Mouse (Mus musculus) heart, adult 9 months (tissue): ENCODE results near the gene Pgd.
"Not testable (repeated sequence)": the region's sequence is repeated elsewhere in the genome, so short reads cannot be mapped to it uniquely, and the experiment has no call there.

Experiments
- DNase-seq, 2 experiments: peaks; one replicate each; pipeline ENCODE4 v3.0.0; 2022; ENCODE audit warnings: low spot score in 2 of 2

The Pgd gene

DNA sequence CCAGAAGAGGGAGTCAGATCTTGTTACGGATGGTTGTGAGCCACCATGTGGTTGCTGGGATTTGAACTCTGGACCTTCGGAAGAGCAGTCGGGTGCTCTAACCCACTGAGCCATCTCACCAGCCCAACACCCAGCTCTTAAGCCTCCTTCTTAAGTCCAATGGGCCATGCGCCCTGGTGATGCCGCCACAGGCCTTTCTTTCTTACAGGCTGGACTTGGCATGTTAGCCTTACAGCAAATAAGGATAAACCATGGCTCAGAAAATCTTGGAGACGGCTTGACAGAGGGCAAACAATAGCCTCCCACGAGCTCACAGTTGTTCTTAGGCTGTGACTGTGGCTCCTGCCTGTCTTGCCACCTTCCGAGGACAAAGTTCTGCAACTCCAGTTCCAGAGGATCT is 3.4 kb upstream of the Pgd start:
- DNase-seq = not testable (repeated sequence)

DNA sequence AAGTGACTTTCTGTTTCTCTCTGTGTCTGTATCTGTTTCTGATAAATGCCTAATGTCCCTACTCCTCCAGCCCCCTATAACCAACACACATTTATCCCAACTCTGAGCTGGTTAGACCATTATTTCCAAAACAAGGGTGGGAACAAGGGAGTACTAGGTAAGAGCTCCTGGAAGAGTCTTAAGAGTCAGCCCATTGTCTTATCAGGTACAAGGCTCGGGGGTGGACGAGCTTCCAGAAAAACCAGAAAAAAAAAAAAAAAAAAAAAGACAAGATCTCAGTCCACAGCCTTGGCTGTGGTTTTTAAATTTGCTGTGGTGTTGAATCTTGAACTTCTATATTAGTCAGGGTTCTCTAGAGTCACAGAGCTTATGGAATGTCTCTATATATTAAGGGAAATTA is 1.4 kb upstream of the Pgd start:
- no peak for DNase-seq

DNA sequence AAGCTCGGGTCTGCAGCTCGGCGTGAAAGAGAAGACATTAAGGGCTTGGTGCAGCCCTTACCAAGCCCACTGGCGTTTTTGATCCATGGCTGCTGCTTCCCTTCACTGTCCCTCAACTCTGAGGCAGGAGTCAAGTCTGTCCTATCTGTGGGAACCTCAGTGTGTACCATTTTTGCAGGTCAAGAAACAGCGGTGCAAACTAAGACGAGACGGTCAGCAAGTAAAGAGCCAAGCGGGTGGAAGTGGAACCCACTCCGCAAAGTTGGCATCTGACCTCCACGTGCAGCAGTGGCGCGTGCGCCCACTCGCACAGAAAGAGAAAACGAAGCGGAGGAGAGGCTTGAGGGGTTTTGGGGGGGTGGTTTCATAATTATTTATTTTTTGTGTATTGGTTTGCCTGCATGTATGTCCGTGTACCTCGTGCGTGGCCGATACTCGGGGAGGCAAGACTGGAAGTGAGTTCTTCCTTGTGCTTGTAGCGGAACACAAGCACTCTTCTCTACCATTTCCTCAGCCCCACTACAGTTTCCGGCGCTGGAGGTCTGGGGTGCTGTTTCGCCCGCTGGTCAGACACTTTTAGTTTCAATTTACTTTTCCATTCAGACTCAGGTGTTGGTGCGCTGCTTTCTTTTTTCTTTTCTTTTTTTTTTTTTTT is 513 bp upstream of the Pgd start:
- peak; percentile 43 to 46 for DNase-seq

DNA sequence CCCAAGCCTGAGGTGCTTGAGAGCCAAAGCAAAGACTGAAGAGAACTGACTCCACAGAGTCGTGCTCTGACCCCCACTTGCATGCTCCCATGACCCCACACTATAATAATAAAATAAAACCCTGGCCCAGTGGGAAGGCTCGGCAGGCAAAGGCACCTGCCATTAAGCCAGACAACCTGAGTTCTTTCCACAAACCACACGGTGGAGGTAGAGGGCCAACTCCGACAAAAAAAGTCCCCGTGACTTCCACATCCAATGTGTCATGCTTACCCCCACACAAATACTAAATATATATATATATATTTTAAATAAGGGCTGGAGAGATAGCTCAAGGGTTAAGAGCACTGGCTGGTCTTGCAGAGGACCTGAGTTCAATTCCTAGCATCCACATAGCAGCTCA is 2.4 kb downstream of the Pgd start:
- no peak for DNase-seq

DNA sequence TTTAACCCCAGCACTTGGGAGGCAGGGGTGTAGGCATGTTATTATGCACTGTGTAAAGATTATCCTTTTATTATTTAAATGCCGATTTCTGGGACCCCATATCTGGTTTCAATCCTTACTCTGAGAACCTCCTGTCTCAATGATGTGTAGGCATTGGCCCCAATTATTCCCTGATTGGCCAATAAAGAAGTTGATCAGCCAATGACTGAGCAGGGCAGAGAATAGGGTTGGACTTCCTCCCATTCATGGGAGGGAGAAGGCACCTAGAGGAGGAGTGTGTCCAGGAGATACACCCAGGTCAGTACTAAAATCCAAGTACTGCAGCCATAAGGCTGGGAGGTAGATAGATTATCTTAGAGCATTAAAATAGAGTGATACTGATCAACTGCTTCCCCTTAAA is 3.4 kb downstream of the Pgd start:
- DNase-seq = no peak

DNA sequence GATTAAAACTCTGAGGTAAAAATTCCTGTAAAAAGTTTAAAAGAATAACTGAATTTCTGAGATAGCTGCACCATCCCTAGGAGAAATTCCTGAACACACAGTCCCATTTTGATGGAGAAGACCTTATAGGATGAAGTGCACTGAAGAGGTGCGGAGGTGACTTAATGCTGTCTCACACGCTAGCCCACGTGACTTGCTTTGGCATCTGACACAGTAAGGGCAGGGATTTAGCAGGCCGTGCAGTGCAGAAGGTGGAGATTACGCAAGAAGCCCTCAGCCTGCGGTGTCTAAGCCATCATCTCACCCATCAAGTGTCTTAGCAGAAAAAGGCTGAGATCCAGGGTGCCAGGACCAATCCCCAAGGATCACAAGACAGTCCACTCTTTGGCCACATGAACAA is 5.4 kb downstream of the Pgd start:
- DNase-seq = no peak

DNA sequence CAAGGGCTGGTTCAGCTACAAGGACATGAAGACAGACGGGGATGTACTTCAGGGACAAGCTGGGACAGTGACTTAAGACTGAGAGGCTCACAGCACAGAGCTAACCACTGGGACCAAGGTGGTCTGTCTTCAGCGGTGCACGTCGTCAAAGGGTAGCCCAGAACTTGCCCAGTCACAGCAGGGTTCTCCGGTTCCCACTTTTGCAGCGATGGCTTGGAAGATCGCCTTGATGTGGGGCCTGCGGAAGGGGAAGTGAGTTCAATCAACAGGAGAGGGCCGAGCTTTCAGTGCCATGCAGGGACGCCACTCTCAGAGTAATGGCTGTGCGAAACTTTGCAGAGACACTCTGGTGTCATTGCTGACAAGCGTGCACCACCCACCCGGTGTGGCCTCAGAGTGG is 6.7 kb downstream of the Pgd start:
- no peak for DNase-seq

DNA sequence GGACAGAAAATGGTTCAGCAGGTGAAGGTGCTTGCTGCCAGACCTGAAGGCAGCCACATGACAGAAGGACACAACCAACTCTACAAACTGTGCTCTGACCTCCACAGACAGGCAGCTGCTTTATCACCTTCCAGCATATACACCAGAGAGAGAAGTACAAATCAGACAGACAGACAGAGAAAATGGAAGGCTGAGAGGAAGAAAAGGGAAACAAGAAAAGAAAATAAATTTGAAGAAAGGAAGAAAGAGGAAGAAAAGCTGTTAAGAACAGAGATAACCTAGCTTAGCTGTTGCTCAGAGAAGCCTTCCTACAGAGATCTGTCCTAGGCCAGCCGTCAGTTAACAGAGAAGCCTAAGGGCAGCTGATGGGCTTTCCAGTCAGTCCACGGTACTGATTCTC is 7.4 kb downstream of the Pgd start:
- no peak for DNase-seq

DNA sequence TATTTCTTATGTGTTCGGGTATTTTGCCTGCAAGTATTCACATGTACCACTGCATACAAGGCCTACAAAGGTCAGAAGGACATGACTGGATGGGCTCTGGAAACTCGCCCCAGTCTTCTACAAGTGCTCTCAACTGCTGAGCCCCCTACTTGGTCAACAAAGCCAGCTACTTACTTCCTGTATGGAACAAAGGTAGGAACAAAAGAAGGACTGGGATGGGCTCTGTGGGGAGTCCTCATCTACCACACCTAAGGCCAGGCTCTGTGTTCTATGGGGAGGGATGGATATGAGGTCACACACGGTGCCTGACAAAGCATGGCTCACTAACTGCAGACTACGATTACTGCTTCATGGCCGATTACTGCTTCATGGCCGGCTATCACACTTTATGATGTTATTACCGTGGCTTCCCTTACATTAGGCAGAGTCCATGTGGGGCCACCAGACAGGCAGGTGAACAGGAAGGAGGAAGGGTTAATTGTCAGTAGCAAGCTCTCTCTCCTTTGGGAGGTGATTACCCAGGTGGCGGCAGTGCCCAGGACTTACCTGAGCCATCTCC is 9.1 kb downstream of the Pgd start:
- DNase-seq = no peak

DNA sequence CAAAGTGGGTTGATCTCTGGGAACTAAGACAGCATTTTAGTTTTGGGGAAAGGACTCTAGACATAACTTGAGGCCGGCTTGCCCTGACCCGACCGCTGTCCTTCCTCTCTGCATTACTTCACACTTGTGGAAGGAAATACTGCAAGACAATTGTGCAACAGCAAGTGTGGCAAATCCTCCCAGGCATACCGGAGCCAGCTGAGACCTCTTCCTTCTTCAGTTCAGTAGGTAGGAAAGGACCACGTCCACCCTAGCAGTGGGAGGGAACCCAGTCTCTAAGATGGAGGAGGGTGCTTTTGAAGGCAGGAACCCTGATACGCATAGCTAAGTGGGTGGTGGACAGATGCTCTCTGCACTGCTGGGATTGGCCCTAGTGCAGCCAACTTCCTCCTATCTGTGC is 10.9 kb downstream of the Pgd start:
- no peak for DNase-seq

DNA sequence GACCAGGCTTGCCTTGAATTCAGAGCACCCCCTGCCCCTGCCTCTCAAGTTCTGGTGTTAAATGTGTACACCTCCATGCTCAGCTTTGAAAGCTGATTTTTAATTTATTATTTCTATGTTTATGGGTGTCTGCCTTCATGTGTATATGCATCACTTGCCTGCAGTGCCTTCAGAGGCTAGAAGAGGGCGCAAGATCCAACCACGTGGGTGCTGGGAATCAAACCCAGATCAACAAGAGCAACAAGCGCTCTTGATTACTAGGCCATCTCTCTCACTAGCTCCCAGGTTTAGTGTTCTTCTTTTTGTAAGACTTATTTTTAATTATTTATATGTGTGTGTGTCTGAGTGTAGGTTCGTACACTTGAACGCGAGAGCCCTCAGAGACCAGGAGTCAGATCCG is 11.7 kb downstream of the Pgd start:
- DNase-seq = no peak

DNA sequence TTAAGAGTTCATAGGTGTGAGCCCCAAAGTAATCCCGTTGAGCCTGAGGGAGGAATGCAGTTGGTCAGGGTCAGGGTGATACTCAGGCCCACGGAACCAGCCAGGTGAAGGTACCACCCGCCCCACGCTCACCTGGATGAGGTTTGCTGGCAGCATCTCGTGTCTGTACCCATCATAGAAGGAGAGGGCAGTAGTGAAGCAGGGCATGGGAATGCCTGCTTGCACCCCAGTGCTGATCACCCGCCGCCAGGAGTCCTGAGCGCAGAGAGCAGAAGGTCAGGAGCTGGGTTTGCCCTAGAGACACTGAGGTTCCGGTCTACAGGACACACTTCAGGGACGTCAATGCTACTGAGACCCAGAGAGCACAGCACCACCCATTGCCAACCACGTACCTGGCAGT is 15.8 kb downstream of the Pgd start:
- DNase-seq = no peak

DNA sequence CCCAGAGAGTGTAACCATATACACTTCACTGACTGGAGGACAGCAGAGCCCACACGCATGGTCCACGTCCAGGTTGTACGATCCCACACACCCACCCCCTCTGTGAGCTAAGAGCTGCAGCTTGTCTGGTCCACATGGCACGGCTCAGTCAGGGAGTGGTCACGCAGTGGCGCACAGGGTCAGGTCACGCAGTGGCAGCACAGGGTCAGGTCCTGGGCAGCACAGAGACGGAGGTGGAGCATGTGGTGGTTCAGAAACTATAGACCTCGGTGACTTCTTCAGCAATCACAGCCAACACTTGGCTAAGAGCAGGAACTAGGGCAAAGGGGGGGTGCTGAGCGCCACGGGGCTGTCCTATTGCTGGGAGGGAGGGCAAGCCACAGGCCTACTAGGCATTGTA is 16.3 kb downstream of the Pgd start:
- DNase-seq = no peak

DNA sequence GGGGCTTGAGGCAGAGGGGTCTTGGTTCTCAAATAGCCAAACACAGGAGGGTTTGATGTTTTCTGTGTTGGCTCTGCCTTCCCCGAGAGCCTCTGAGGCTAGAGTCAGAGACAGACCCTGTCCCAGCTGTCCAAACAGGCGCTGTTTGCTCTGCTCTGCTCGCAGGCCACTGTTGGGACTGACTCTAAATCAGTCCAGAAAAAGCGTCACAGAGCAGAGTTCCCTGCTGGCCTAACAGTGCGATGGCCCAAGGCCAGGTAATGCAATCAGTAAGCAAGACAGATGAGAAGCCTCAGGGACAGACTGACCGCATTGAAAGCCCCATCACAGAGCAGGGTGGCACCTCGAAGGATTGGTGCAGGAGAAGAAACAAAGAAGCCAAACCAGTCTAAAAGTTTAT is 17.0 kb downstream of the Pgd start:
- peak in 1 of 2 experiments; percentile 37 for DNase-seq

DNA sequence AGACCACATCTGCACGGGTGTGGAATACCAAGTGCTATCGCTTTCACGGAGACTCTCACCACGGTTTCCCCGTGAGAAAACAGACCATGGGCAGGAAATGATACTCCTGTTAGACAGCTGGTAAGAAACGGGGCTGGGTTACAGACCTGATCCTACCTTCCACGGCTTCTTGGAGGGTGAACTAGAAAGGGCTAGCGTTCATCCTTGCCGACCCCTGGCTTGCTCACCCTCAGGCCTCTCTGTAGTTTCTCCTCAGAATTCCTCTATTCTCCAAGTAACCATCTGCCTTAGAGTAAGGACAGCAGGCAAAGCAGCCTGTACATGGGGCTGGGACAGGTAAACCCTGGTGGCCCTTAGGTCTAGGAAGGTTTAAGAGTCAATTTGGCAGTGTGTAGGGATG is 17.4 kb downstream of the Pgd start:
- no peak for DNase-seq

DNA sequence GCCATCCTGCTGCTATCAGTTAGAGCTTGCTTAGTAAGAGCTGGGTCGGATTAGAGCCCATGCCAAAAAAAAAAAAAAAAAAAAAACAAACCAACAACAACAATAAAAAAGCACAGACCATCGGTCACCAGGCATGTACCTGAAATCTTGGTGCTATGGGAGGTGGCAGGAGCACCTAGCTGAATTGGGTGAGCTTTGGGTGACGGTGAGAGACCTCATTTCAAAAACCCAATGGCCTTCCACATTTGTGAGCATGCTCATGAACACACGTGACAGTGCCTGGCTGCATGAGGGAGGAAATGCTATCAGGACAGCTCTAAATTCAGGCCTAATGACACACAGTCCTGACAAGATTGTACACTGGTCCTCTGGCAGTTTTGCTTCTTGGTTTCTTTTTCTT is 18.5 kb downstream of the Pgd start:
- no peak for DNase-seq

DNA sequence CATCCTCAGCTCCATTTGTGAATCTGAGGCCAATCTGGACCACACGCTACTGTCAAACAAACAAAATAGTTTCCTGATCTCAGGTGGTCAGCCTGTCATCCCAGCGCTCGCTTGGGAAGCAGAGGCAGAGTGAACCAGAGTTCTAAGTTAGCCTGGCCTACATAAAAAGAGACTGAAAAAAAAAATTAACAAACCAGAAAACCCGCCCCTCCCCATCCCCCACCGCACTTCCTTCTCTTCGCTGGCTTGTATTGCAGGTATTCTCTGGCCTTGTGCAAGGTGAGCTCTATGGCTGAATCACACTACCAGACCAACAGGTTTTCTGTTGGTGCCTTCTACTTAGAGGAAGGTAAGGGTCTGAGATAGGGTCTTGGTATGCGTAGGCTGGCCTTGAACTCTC is 19.0 kb downstream of the Pgd start:
- DNase-seq = no peak

DNA sequence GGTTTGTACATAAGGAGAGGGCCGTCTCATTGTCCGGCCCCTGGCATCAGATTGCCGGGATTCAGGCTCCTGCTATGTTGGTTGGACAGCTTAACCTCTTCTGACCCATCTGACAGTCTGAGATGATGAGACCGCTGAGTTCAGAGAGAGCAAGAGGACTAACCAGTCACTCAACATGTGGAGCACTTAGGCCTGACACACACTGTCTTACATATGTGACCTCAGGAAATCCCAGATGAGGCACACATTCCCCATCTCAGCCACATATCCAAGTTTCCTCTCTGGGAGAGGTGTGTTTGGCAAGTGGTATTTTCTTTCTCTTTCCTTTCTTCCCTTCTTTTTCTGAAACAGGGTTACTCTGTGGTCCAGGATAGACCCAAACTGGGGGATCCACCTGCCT is 21.4 kb downstream of the Pgd start:
- DNase-seq = no peak

DNA sequence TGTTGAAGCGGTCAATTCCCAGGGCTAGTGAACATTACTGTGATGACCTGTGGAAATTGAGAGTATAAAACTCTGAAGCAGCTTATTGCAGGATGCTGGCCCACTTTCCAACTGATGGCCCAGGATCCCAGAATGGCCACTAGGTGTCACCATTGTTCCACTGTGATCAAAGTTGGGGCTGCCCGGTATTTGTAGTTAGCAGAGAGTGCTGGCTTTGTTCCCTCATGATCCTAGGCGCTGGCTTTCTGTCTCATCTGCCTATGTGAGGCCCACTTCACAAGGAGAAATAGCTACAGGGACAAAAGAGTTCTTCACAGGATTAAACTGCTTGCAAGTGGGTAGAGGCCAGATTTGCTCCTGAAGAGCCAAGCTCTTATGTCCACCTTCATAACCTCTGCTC is 22.1 kb downstream of the Pgd start:
- DNase-seq = peak; percentile 64 to 82

DNA sequence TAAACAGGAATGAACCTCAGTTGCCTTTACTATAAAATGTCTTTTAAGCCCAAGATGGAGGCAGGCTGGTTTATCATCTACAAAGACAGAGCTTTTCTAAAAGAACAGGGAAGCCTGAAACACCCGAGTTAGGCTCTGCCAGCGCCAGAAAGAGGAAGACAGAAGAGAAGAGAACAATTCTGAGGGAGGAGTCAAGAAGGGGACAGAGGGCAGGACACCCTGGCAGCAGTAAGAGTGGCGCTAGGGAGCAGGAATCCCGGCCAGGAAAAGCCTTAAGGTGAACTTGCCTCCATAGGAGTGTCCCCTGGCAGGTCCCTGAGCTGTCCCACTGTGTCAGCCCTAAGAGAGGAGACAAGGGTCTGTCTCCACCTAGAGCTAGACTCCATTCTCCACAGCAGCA is 23.0 kb downstream of the Pgd start:
- DNase-seq = no peak

DNA sequence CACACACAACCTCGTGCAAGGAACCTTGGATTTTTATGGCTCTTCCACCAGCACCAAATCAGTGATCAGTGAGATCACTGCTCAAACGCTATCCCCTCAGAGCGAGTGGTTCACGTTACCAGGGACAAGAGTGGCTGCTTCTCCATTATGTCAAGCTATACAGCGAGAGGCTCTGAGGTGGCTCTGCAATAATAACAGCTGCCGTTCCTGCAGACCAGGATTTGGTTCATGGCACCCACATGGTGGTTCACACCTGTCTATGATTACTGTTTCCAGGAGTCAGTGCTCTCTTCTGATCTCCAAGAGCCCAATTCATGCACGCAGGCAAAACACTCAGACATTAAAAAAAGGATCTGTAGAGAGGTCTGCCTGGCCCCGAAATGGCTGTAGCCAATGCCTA is 28.1 kb downstream of the Pgd start:
- no peak for DNase-seq

DNA sequence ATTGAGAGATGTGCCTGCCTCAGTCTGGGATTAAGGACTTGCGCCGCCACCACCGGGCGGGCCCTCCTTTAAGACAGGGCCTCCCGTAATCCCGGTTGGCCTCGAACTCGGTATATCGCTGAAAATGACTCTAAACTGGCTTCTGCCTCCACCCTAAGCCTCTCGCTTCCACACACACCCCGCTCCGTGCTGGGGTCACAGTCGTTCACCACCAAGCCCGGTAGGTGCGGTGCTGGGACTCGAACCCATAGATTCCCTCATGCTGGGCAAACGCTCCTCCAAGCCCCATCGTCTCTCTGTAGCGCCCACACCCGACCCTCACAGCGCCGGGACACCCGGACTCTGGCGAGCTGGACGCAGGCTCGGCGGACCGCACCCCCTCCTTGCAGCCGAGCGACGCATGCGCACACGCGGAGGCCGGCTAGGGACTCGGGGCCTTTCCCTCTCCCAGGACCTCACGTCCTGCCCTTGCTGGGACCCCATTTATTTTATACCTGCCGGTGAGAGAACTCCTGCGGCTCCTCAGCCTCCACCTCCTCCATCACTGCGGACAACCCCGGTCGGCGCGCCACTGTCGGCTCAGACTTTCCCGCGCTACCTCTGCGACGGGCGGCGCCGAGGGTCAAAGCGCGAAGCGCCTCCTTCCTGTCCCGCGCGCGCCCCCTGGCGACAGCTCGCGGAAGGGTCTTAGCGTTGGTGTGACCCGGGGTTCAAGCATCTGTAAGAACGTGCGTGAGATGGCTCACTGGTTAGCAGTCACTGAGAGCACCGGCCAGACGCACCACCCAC is 29.4 kb downstream of the Pgd start, which contains the start of gene Cenps:
Cenps (minus strand) TSS at position 648 of the 789 bp plus-strand sequence.
- peak; percentile 77 to 86 for DNase-seq

DNA sequence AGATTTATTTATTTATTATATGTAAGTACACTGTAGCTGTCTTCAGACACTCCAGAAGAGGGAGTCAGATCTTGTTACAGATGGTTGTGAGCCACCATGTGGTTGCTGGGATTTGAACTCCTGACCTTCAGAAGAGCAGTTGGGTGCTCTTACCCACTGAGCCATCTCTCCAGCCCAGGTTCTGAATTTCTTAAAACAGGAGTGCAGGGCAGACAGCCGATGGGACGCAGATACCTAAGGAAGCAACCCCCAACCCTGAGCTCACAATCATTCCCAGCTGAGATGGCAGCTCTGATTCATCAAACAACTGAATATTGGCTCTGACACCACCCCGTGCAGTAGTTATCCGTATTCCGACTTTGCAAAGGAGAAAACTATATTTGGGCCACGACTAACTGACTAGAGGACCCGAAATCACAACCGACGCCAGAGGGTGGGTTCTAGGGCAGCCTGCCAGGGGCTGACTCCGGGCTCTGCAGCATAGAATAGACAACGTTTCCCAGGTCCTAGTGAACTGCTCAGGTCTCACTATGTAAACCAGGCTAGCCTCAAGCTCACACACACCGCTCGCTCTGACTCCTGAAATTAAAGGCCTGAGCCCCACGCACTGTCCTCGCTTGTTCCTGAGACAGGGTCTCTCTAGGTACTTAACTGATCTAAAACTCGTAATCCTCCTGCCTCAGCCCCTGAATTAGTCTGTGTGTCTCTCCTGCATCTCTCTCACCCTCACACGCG is 30.3 kb downstream of the Pgd start:
- DNase-seq = no peak
